Mouse (Mus musculus): ENCODE results near the gene Ush1g.

GRCm38 (mm10) chr11:115287386-115287785 is 34.5 kb downstream of the Ush1g start:
- TF ChIP-seq POLR2A (IDR thresholded peaks at IDR 0.05; ENCODE audit: insufficient read depth, low read depth, low read length), result no peak
- no peak for TF ChIP-seq CTCF (IDR thresholded peaks at IDR 0.05; ENCODE audit: insufficient read depth, low read depth, low read length)

All from olfactory bulb, adult 2 months (tissue).